Mouse (Mus musculus): Measurements from ENCODE around the gene Naa15.

The Naa15 gene

DNA sequence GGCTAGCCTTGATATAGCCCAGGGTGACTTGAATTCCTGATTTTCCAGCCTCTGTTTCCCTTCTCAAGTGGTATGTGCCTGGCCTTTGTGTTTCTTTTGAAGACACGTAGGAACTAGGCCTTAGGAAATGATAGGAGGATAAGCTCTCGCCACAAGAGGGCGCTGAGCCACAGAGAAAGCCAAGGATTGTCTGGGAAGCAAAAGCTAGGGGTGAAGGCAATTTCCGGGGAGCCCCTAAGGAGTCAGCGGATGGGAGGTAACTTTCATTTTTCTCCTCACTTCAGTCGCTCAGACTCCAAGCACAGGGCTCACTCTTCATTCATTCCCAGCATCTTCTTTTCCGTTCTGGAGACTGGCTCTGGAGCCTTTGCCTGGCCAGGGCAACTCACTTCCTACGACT lies 96.0 kb downstream of the Naa15 start:
- DNase-seq (ENCODE audit: low read depth, low spot score): peak; percentile 94

DNA sequence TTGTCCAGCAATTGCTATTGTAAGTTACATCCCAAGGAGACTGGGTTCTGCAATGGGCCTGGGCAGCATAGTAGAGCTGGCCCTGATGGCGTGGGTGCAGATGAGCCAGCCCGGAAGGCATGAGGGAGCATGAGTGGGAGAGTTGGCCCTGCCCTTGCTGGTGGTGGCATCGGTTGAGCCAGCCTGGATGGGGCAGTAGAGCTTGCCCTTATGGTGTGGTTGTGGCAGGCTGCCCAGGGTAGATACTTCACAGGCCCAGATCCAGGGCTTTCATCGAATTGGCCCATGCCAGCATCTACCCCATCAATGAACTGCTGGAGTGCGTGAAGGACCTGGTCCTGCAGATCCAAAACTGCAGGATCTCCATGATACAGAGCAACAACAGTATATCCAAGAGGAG lies 97.0 kb downstream of the Naa15 start:
- DNase-seq (ENCODE audit: low read depth, low spot score): no peak

DNA sequence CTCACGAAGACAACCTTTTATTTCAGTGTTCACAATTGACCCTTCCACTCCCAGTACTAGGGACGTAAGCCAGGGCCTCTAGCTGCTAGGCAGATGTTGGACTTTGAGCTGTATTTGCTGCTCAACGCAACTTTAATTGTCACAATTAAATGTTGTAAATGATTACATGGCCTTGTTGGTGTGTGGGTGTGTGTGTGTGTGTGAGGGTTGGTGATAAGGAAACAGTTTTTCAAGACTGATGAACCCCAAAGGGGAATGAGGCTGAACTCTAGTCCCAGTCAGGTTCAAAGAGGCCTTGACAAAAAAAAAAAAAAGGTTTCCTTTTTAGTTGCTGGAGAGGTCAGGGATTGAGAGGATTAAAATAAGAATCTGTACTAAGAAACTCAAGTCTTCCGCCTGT lies 102.5 kb downstream of the Naa15 start:
- no peak for DNase-seq (ENCODE audit: low read depth, low spot score)

DNA sequence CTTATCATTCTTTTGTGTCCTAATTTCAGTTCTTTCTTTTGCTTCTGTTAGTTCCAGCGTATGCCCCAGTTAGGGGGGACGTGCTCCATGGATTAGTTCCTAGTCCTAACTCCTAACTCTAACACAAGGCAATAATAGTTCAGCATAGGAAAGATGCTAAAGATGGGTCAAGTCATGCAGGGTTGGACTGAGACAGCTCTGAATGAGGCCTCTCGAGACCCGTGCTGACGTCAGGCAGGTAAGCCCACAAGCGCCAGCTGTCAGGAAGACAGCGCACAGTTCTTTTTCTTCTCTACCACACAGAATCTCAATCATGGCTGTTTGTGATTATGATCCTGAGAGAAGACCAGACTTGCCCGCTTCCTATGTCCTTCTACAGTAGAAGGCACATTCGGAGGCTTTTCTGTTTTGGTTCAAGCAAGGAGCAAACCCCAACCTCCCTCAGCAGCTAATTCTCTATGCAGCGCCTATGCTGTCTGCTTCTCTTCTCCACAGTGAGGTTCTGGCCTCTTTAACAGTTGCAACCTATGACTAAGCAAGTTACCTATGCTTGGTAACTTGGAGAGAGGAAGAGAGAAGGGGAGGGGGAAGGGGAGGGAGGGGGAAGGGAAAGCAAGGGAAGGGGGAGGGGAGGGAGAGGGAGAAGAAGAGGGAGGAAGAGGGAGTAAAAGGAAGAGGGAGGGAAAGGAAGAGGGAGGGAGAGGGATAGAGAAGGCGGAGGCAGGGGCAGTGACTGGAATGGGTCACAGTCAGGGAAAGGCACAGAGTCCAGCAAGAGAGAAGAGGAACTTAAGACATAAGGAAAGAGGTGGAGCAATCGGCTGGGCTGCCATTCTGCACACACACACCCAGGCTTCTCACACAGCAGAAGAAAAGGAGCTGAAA lies 103.2 kb downstream of the Naa15 start:
- no peak for DNase-seq (ENCODE audit: low read depth, low spot score)

DNA sequence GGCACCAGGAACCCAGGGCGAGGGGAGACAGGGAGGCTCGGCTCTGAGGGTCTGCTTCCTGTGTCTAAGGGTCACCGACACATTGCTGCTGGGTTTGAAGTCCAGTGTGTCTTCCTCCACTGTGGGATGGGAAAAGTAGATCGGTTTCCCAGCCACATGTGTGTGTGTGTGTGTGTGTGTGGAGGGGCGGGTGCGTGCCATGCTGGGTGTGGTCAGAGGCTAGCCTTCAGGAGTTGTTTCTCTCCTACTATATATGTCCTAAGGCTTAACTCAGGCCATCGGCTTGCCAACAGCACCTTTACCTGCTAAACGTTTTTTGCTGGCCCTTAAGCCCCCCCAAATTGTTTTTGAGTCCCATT lies 103.8 kb downstream of the Naa15 start:
- DNase-seq (ENCODE audit: low read depth, low spot score): no peak

DNA sequence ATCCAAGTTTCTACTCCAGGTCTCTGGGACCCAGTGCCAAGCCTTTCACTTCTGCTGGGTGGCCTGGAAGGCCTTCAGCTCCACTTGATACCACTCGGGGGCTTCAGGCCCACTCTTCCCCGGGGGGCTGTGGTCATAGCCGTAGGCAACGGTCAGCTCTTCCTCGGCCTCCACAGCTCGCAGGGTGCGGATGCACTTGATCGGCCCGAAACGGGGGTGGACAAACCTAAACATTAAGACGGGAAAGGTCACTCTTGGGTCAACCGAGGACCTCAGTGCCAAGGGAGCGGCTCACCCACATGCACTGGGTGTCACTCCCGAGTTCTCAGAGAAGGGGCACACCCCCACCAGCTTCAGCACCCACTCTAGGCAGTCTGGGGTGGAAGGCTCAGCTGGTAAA lies 106.3 kb downstream of the Naa15 start:
- DNase-seq (ENCODE audit: low read depth, low spot score): no peak

DNA sequence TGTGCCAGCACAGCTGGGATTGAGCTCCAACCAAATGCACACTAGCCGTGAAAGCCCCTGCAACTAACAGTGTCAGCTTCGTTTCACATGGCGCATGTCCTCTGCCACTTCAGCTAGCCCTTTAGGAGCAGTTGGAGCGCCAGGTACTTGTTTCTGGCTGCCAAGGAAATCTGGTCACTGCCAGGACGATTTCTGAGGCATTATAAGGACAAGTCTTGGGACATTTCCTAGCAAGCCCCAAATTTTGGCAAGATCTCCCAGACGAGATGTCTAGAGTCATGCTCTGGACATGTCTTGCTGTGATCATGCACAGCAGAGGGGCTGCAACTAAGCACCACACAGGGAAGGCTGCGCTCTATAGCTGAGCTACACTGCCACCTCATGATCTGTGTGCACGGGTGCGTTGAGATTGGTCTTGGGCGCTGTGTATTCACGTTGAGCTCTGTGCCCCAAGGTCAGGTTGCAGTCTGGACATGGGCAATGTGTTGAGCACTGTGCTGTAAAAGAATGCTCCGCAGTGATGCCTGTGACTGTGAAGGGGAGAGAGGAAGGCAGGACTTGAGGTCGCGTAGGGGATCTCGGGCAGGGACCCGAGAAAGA lies 110.3 kb downstream of the Naa15 start:
- no peak for DNase-seq (ENCODE audit: low read depth, low spot score)
